Mouse (Mus musculus) splenic B cell, adult 2 months (primary cell): ENCODE results near the gene Tpmt.

Experiments used
- DNase-seq: peaks from one replicate; pipeline ENCODE4 v3.0.0-alpha.2; 2011; ENCODE audit warnings: low read depth, low spot score
- H3K27me3 ChIP-seq: 2 replicates; pipeline ENCODE4 v1.6.1; 2012; ENCODE audit warnings: mild to moderate bottlenecking, low read length, moderate library complexity, mixed read lengths; ENCODE audit not compliant: control insufficient read depth, poor library complexity, insufficient read depth, severe bottlenecking
- H3K36me3 ChIP-seq: 2 replicates; pipeline ENCODE4 v1.6.1; 2012; ENCODE audit warnings: mild to moderate bottlenecking, low read length, moderate library complexity, mixed read lengths; ENCODE audit not compliant: control insufficient read depth, poor library complexity, insufficient read depth, severe bottlenecking

Gene Tpmt

DNA sequence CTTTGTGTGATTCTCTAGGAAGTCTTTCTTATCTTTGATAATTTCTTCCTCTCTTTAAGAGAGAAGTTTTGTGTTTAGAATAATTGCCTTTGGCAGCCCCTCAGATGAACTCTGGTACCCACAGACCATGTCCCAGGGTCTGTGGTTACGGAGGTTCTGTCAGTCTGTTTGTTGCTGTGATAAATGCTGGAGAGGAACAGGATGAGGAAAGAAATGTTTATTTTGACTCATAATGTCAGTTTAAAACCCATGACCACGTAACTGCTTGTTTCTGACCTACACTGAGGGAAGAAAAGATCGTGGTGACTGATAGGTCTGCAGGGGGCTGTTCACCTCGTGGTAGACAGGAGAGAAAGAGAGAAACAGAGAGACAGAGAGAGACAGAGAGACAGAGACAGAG lies 68.6 kb downstream of the Tpmt start:
- DNase-seq: no peak
- no peaks in the 10 kb centered on the region for H3K27me3 ChIP-seq

DNA sequence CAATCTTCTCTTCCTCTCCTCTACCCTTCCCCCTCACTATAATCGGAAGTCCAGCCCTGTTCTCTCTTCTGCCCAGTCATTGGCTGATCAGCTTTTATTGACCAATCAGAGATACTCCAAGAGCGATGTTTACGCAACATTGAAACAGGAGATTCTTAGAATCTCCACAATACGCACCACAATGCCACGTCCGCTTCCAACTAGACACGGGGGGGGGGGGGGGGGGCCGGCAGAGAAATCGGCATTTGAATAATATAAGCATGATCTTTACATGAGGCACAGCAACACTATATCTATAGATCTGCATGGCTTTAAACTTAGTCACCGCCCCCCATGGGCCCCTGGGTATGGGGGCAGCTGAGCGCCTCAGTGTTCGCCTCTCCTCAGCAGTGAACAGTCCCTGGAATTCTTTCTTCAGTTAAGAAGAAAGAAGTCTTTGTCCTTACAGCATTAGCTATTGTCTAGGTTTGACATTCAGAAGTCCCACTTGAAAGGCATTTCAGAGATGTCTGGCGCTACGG lies 69.4 kb downstream of the Tpmt start:
- DNase-seq: no peak
- H3K36me3 ChIP-seq: no peaks in the 10 kb centered on the region
- H3K27me3 ChIP-seq: no peaks in the 10 kb centered on the region

More for the DNA sequence above, 68.6 kb downstream of the Tpmt start:
- no peaks in the 10 kb centered on the region for H3K36me3 ChIP-seq
